10 mouse cellular contexts compared by ENCODE assay signal in genomic region chr15:5193833-5194232, GRCm38 (mm10). TPM values are rescaled to one million over a fixed set of nuclear protein-coding genes. Genes with fewer than 3 reads are reported as not detected.
DNase-seq lines count a peak whose midpoint lies in the region; ATAC-seq and TF ChIP-seq lines count a peak whose summit lies in the region.
"Had no signal": no experiment of that assay in that cellular context is flagged by ENCODE, and none has a peak within 500 bp of the region (broad histone marks: within the 10 kb centered on the region; RNA-seq: fewer than 3 reads in every experiment).

No protein-coding gene starts in this region.

- H3K4me1 ChIP-seq in lung, embryonic 14.5 days (ENCODE audit: insufficient read depth): no peaks in the 10 kb centered on the region
- peaks cover 2% of the 10 kb centered on the region for H3K4me1 ChIP-seq in lung, adult 2 months (ENCODE audit: control insufficient read depth, insufficient read depth, low read length)
- no peaks in the 10 kb centered on the region for H3K4me1 ChIP-seq in midbrain, postnatal 0 days (ENCODE audit: insufficient read depth, low read length)

- 71% methylated on average over 3 of the region's 3 CpGs for WGBS in lung, embryonic 14.5 days
- 67% methylated on average over 3 of the region's 3 CpGs for WGBS in lung, adult 2 months
- WGBS in midbrain, postnatal 0 days: 79% methylated on average over 3 of the region's 3 CpGs

- no peak overlapping the region for H3K9ac ChIP-seq in lung, embryonic 14.5 days
- no peak overlapping the region for H3K9ac ChIP-seq in midbrain, postnatal 0 days (replicated peaks; ENCODE audit: low read length, poor library complexity, severe bottlenecking)
- H3K9ac ChIP-seq: neural tube, embryonic 13.5 days had no signal

- no peak overlapping the region for H3K4me2 ChIP-seq in lung, embryonic 14.5 days
- H3K4me2 ChIP-seq in midbrain, postnatal 0 days (ENCODE audit: low read depth, low read length, poor library complexity, severe bottlenecking): no peak overlapping the region
- H3K4me2 ChIP-seq: neural tube, embryonic 13.5 days had no signal

- peak; percentile 66 for TF ChIP-seq CTCF in gastrocnemius, adult 2 months (IDR thresholded peaks at IDR 0.05)
- peak; percentile 52 for TF ChIP-seq CTCF in lung, embryonic 14.5 days (IDR thresholded peaks at IDR 0.05; ENCODE audit: low read depth)
- no peak for TF ChIP-seq CTCF in lung, adult 2 months (IDR thresholded peaks at IDR 0.05; ENCODE audit: insufficient read depth, low read length)
- peak; percentile 81 for TF ChIP-seq CTCF in midbrain, postnatal 0 days (IDR thresholded peaks at IDR 0.05)

- no peak overlapping the region for H3K4me3 ChIP-seq in gastrocnemius, adult 2 months
- no peak overlapping the region for H3K4me3 ChIP-seq in lung, embryonic 14.5 days (ENCODE audit: low read depth, low read length)
- no peak overlapping the region for H3K4me3 ChIP-seq in lung, adult 2 months (replicated peaks; ENCODE audit: extremely low read depth, low read depth, low read length)
- H3K4me3 ChIP-seq in midbrain, postnatal 0 days (ENCODE audit: low read depth, low read length): no peak overlapping the region
- H3K4me3 ChIP-seq: neural tube, embryonic 13.5 days had no signal

- no peaks in the 10 kb centered on the region for H3K27me3 ChIP-seq in lung, embryonic 14.5 days (ENCODE audit: insufficient read depth, low read length)
- H3K27me3 ChIP-seq in midbrain, postnatal 0 days (ENCODE audit: insufficient read depth, low read length): no peaks in the 10 kb centered on the region
- H3K27me3 ChIP-seq: neural tube, embryonic 13.5 days had no signal

- H3K27ac ChIP-seq in gastrocnemius, adult 2 months: no peak overlapping the region
- H3K27ac ChIP-seq in lung, embryonic 14.5 days (ENCODE audit: low read depth): no peak overlapping the region
- H3K27ac ChIP-seq in midbrain, postnatal 0 days (ENCODE audit: low read depth, low read length): no peak overlapping the region
- H3K27ac ChIP-seq: neural tube, embryonic 13.5 days had no signal

- no peak for TF ChIP-seq POLR2A in lung, adult 2 months (IDR thresholded peaks at IDR 0.05; ENCODE audit: borderline replicate concordance, extremely low read depth, low read depth, low read length)

- DNase-seq in gastrocnemius, adult 2 months: no peak
- no peak for DNase-seq in gastrocnemius, postnatal 25 days
- DNase-seq in lung, embryonic 14.5 days: peak; percentile 48
- DNase-seq in lung, adult 2 months: no peak
- peak; percentile 49 for DNase-seq in MN1 (ENCODE audit: low spot score)
- DNase-seq in midbrain, postnatal 0 days (ENCODE audit: low spot score): peak; percentile 43
- no peak for DNase-seq in ovary, postnatal 14 days (ENCODE audit: low spot score)
- DNase-seq in natural killer cell, adult 2 months (ENCODE audit: low spot score in 2 of 2): no peak
- DNase-seq: lung, adult 18-20 months had no signal

- ATAC-seq in lung, embryonic 14.5 days (ENCODE audit: insufficient read depth): no peak
- ATAC-seq in midbrain, postnatal 0 days (ENCODE audit: low FRiP score): no peak

- peaks cover 13% of the 10 kb centered on the region; the same call in 1 of the 2 replicates for H3K36me3 ChIP-seq in lung, embryonic 14.5 days (ENCODE audit: insufficient read depth)
- H3K36me3 ChIP-seq in midbrain, postnatal 0 days (ENCODE audit: insufficient read depth, low read length): peaks cover 16% of the 10 kb centered on the region

- H3K9me3 ChIP-seq in lung, embryonic 14.5 days (ENCODE audit: low read depth, low read length): no peaks in the 10 kb centered on the region
- H3K9me3 ChIP-seq in midbrain, postnatal 0 days (ENCODE audit: low read length): no peaks in the 10 kb centered on the region
- H3K9me3 ChIP-seq: neural tube, embryonic 13.5 days had no signal

- intact Hi-C loops in gastrocnemius, adult 2 months (cut with DNase I): no loop called here

RNA-seq across cellular contexts. Expression of gene Ttc33, which starts 8.5 kb away (rescaled TPM):
- 10 to 100 TPM; 61.6 to 67.4 TPM for total RNA-seq in gastrocnemius, adult 2 months (2021)
- 10 to 100 TPM; 39.3 to 48.5 TPM for total RNA-seq in gastrocnemius, postnatal 25 days (2021)
- 41.9 and 44.6 TPM in 2 replicates for polyA plus RNA-seq in lung, embryonic 14.5 days (2014; fragmentation: Nextera tagmentation; extraction: Ambion mirVana)
- polyA plus RNA-seq in lung, adult 2 months (2012; rRNA removed): 3.6 and 8.0 TPM in 2 replicates
- total RNA-seq in midbrain, postnatal 0 days (2014; rRNA removed): 31.2 and 35.9 TPM in 2 replicates
- 45.8 and 51.0 TPM in 2 replicates for polyA plus RNA-seq in midbrain, postnatal 0 days (2015; fragmentation: Nextera tagmentation; extraction: Ambion mirVana)

RNA-seq across cellular contexts. Expression of gene Ptger4, which starts 50.2 kb away (rescaled TPM):
- total RNA-seq in gastrocnemius, adult 2 months (2021): 1 to 10 TPM; 1.2 to 1.9 TPM
- total RNA-seq in gastrocnemius, postnatal 25 days (2021): 1 to 10 TPM in 1 of 2 experiments, under 1 TPM in 1; 0.49 to 1.9 TPM
- polyA plus RNA-seq in lung, embryonic 14.5 days (2014; fragmentation: Nextera tagmentation; extraction: Ambion mirVana): 1.0 and 1.8 TPM in 2 replicates
- 6.9 and 7.6 TPM in 2 replicates for polyA plus RNA-seq in lung, adult 2 months (2012; rRNA removed)
- total RNA-seq in midbrain, postnatal 0 days (2014; rRNA removed): 1.9 and 2.5 TPM in 2 replicates
- polyA plus RNA-seq in midbrain, postnatal 0 days (2015; fragmentation: Nextera tagmentation; extraction: Ambion mirVana): 1.7 and 2.0 TPM in 2 replicates

RNA-seq across cellular contexts. Expression of gene Prkaa1, which starts 50.2 kb away (rescaled TPM):
- total RNA-seq in gastrocnemius, adult 2 months (2021): 10 to 100 TPM; 10.0 to 12.7 TPM
- total RNA-seq in gastrocnemius, postnatal 25 days (2021): 10 to 100 TPM; 11.5 to 11.6 TPM
- polyA plus RNA-seq in lung, embryonic 14.5 days (2014; fragmentation: Nextera tagmentation; extraction: Ambion mirVana): 22.3 and 23.3 TPM in 2 replicates
- 4.3 and 7.6 TPM in 2 replicates for polyA plus RNA-seq in lung, adult 2 months (2012; rRNA removed)
- total RNA-seq in midbrain, postnatal 0 days (2014; rRNA removed): 17.2 and 17.5 TPM in 2 replicates
- polyA plus RNA-seq in midbrain, postnatal 0 days (2015; fragmentation: Nextera tagmentation; extraction: Ambion mirVana): 9.5 and 10.6 TPM in 2 replicates

Comparison
In these comparisons a context has a peak if more than half of its experiments do, and no peak if none do; other contexts are left out.
1. DNase-seq: peak in lung, embryonic 14.5 days (single experiment), MN1 (single experiment) and midbrain, postnatal 0 days (single experiment); none in gastrocnemius, adult 2 months (single experiment), gastrocnemius, postnatal 25 days (single experiment), lung, adult 2 months (single experiment), ovary, postnatal 14 days (single experiment) and natural killer cell, adult 2 months (0 of 2).